Mouse (Mus musculus) lung, embryonic 14.5 days (tissue): ENCODE measurements around the gene Hmg20a. TPM values are rescaled to one million over a fixed set of nuclear protein-coding genes. Genes with fewer than 3 reads are reported as not detected.
A peak's percentile ranks its signal among the peaks of the same experiment; 100 is the strongest.

Experiments used
- ATAC-seq: fragments of 200-750 bp; cut with Nextera tagmentation; 2 replicates; pipeline ENCODE4 v1.8.0; 2017; ENCODE audit warnings: mild to moderate bottlenecking, moderate TSS enrichment, moderate library complexity; ENCODE audit not compliant: insufficient read depth
- DNase-seq: peaks from one replicate; pipeline ENCODE4 v3.0.0-alpha.2; 2015
- H3K27ac ChIP-seq: fragments of 300-500 bp; sonication (generic); 2 replicates; pipeline ENCODE4 v1.5.1; 2014; ENCODE audit warnings: low read depth, mild to moderate bottlenecking, moderate library complexity
- H3K27me3 ChIP-seq: fragments of 300-500 bp; sonication (generic); 2 replicates; pipeline ENCODE4 v1.6.1; 2014; ENCODE audit warnings: low read length, control low read depth; ENCODE audit not compliant: insufficient read depth
- H3K36me3 ChIP-seq: fragments of 300-500 bp; sonication (generic); 2 replicates; pipeline ENCODE4 v1.6.1; 2014; ENCODE audit warnings: control low read depth; ENCODE audit not compliant: insufficient read depth
- H3K4me1 ChIP-seq: fragments of 300-500 bp; sonication (generic); 2 replicates; pipeline ENCODE4 v1.6.1; 2014; ENCODE audit warnings: antibody characterized with exemption, control low read depth; ENCODE audit not compliant: insufficient read depth
- H3K4me2 ChIP-seq: fragments of 300-500 bp; sonication (generic); 2 replicates; pipeline ENCODE4 v1.6.1; 2014; ENCODE audit warnings: mild to moderate bottlenecking
- H3K4me3 ChIP-seq: fragments of 300-500 bp; sonication (generic); 2 replicates; pipeline ENCODE4 v1.5.1; 2014; ENCODE audit warnings: low read depth, low read length
- H3K9ac ChIP-seq: fragments of 300-500 bp; sonication (generic); 2 replicates; pipeline ENCODE4 v1.6.1; 2014
- H3K9me3 ChIP-seq: fragments of 300-500 bp; sonication (generic); 2 replicates; pipeline ENCODE4 v1.6.1; 2016; ENCODE audit warnings: low read depth, low read length, control low read depth
- CTCF ChIP-seq: IDR thresholded peaks from 2 replicates; pipeline ENCODE4 v1.5.1; 2016; ENCODE audit warnings: antibody characterized with exemption, low read depth
- WGBS: fragments of 180-500 bp; shearing (Covaris S2); extraction: QIAGEN DNeasy Blood & Tissue Kit; methylation state at CpG from one replicate; pipeline ENCODE4 v1.1.7; 2014; 5-methylcytosine and 5-hydroxymethylcytosine counted together
- polyA plus RNA-seq: library from polyadenylated mRNA; unstranded; fragments of >200 nt; fragmentation: Nextera tagmentation; extraction: Ambion mirVana; gene quantifications from 2 replicates; pipeline ENCODE4 v1.2.1, GENCODE M21; 2014

Gene Hmg20a
- 59.9 and 60.0 TPM in 2 replicates for polyA plus RNA-seq

DNA sequence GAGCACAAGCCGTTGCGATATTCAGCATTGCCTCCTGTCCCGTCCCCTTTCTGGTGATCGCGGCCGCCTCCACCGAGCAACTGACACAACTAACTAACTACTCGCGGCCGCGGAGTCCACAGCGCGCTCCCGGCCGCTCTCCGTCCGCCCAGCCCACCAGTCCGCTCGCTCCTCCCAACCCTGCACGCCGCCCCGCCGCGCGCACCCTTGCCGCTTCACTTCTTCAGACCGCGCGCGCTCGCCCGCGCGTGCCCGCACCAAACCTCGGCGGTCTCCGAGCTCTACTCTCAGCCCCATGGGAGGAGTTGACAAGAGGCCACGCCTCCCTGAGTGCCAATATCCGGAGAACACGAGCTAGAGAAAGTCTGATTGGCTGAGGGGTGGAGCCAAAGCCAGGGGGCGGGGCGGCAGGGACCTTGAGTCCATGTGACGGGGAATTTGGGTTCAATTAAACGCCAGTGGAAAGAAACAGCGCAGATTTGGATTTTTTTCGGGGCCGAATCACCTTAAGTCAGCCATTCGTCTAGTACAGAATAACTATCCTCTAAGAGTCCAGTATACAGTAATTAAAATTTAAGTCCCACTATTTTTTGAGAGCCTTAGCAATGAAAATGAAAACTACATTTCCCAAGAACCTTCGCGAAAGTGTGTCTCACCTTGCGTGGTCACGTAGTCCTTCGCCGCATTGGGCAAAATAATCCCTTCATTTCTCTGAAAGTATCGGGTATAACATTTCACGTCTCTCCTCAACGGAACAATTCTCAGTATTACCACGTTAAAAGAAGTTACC is at the start of gene Hmg20a, which contains the start of gene Peak1:
Hmg20a (plus strand) TSS at position 662 of the 790 bp plus-strand sequence.
Peak1 (minus strand) TSS at position 120 of the 790 bp plus-strand sequence.
- peak; percentile 100 for DNase-seq
- ATAC-seq = peak; percentile 94
- peaks cover 3% of the 10 kb centered on the region; the same call in 1 of the 2 replicates for H3K4me1 ChIP-seq
- TF ChIP-seq CTCF = no peak
- no peaks in the 10 kb centered on the region for H3K9me3 ChIP-seq
- peak within 1 kb of the TSS; percentile 84 for H3K4me2 ChIP-seq
- H3K36me3 ChIP-seq = no peaks in the 10 kb centered on the region
- WGBS = 1% methylated on average over 58 of the region's 59 CpGs
- peak within 1 kb of the TSS; percentile 76 for H3K4me3 ChIP-seq
- peak within 1 kb of the TSS; percentile 97 for H3K27ac ChIP-seq
- peak within 1 kb of the TSS; percentile 87 for H3K9ac ChIP-seq
- no peaks in the 10 kb centered on the region for H3K27me3 ChIP-seq

GRCm38 (mm10) chr9:56368814-56369213 is 49.6 kb upstream of the Hmg20a start:
- Histone ChIP-seq H3K4me1 (0 out of 2 replicates have a peak, but pooled peaks cover 3% of the 10 kb centered on the region), H3K27ac (no peak overlapping the region), H3K4me2 (no peak overlapping the region), H3K4me3 (no peak overlapping the region), H3K36me3 (peaks cover 4% of the 10 kb centered on the region; the same call in 1 of the 2 replicates), H3K27me3 (no peaks in the 10 kb centered on the region), H3K9me3 (no peaks in the 10 kb centered on the region), H3K9ac (0 out of 2 replicates have a peak overlapping the region, but pooled peaks have one; percentile 13)
- TF ChIP-seq CTCF = no peak
- ATAC-seq (no peak), DNase-seq (peak; percentile 17)
- 46% methylated on average over 3 of the region's 3 CpGs for whole genome bisulfite sequencing

DNA sequence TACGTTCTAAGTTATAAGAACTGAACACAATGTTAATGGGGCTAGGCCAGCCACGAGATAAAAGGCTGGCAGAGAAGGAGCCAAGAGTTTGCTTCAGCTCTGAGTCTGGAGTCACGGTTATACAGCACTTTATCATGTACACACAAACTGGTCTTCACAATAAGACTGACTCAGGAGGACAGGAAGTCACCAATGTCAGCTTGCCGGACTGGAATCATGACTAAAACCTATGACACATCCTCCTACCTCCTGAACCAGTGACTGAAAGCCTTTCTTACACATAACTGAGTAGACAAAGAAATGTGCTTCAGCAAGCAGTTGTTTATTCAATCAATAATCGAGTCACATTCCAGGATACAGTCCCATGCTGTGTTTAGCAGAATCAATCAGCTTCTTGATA is 47.7 kb upstream of the Hmg20a start:
- Histone ChIP-seq H3K4me3 (no peak overlapping the region), H3K4me1 (0 out of 2 replicates have a peak, but pooled peaks cover 3% of the 10 kb centered on the region), H3K27me3 (no peaks in the 10 kb centered on the region), H3K9ac (no peak overlapping the region), H3K9me3 (no peaks in the 10 kb centered on the region), H3K4me2 (no peak overlapping the region), H3K36me3 (peaks cover 4% of the 10 kb centered on the region; the same call in 1 of the 2 replicates), H3K27ac (no peak overlapping the region)
- 43% methylated on average over 5 of the region's 5 CpGs for WGBS
- DNase-seq = peak; percentile 21
- no peak for TF ChIP-seq CTCF
- no peak for ATAC-seq

DNA sequence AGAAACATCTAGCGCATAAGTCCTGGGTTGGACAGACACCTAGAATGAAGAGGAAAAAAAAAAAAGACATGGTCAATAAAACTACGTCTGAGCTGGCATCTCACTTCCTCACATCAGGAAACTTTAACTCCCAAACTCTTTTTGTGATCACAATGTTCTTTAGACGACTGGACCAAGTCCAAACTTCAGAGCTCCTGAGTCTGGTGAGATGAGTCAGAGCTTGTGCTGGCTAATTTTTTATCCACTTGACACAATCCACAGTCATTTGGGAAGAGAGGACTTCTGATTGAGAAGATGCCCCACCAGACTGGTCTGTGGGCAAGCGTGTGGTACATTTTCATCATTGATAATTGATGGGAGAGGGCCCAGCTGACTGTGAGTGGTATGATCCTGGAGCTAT is 44.0 kb upstream of the Hmg20a start:
- TF ChIP-seq CTCF = no peak
- peak; percentile 10 for DNase-seq
- Histone ChIP-seq H3K4me2 (no peak overlapping the region), H3K9ac (no peak overlapping the region), H3K36me3 (peaks cover 4% of the 10 kb centered on the region; the same call in 1 of the 2 replicates), H3K4me3 (no peak overlapping the region), H3K4me1 (no peaks in the 10 kb centered on the region), H3K27me3 (no peaks in the 10 kb centered on the region), H3K27ac (no peak overlapping the region), H3K9me3 (no peaks in the 10 kb centered on the region)
- ATAC-seq = no peak
- WGBS = 53% methylated on average over 4 of the region's 4 CpGs

GRCm38 (mm10) chr9:56382786-56383185 is 35.6 kb upstream of the Hmg20a start:
- DNase-seq (no peak), ATAC-seq (no peak)
- H3K9ac ChIP-seq = no peak overlapping the region
- no peak overlapping the region for H3K27ac ChIP-seq
- no peak for TF ChIP-seq CTCF
- no peak overlapping the region for H3K4me3 ChIP-seq
- H3K9me3 ChIP-seq = no peaks in the 10 kb centered on the region
- H3K4me2 ChIP-seq = no peak overlapping the region
- H3K36me3 ChIP-seq = 0 out of 2 replicates have a peak, but pooled peaks cover 2% of the 10 kb centered on the region
- H3K27me3 ChIP-seq = no peaks in the 10 kb centered on the region
- 83% methylated on average over 1 of the region's 1 CpGs for WGBS
- H3K4me1 ChIP-seq = no peaks in the 10 kb centered on the region

DNA sequence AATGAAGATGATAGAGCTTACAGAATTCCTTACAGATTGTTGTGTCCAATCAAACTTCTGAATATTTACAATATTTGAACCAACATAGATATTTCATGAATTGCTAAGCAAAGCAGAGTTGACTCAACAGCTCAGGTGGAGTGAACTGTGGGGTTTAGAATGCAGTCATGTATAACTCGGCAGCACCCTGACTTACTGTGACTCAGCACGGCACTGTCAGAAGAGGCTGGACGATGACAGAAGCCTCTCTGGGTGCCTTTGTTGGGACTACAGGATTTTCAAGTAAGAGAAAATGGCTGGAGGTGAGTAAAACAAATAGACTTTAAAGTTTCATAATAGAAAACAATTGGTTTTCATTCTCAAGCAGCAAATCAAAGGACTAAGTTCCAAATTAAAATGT is 25.6 kb upstream of the Hmg20a start:
- ATAC-seq (no peak), DNase-seq (no peak)
- Histone ChIP-seq H3K9ac (no peak overlapping the region), H3K36me3 (no peaks in the 10 kb centered on the region), H3K4me1 (no peaks in the 10 kb centered on the region), H3K9me3 (no peaks in the 10 kb centered on the region), H3K4me3 (no peak overlapping the region), H3K27me3 (no peaks in the 10 kb centered on the region), H3K27ac (no peak overlapping the region), H3K4me2 (no peak overlapping the region)
- 83% methylated on average over 3 of the region's 3 CpGs for WGBS
- no peak for TF ChIP-seq CTCF

DNA sequence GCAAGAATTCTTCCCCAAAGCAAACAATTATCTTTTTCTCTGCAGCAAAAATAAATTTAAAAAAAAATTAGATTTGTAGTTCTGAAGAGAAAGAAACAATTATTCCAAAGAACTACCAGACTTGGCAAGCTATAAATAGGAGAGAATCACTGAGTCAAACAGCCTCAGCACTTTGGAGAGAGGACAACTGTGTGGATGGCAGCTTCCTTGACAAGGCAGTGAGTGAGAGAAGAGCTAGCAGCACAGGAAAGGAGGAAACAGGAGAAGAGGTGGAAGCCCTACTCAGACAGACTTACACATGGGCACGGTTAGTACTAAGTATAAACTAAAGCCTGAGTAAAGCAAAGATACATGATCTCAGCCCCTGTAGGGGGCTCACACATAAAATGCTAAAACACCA is 22.1 kb upstream of the Hmg20a start:
- ATAC-seq (no peak), DNase-seq (no peak)
- Histone ChIP-seq H3K27ac (no peak overlapping the region), H3K27me3 (no peaks in the 10 kb centered on the region), H3K4me2 (no peak overlapping the region), H3K36me3 (no peaks in the 10 kb centered on the region), H3K9me3 (no peaks in the 10 kb centered on the region), H3K9ac (no peak overlapping the region), H3K4me3 (no peak overlapping the region), H3K4me1 (no peaks in the 10 kb centered on the region)
- TF ChIP-seq CTCF = no peak
- 40% methylated on average over 1 of the region's 1 CpGs for WGBS
